Mouse (Mus musculus): ENCODE measurements around the gene Rbms2. TPM values are rescaled to one million over a fixed set of nuclear protein-coding genes. Genes with fewer than 3 reads are reported as not detected.

Gene Rbms2
- total RNA-seq, 1 experiment, result 30.8 TPM

- no peak overlapping the region for H3K4me3 ChIP-seq (ENCODE audit: insufficient read depth in 1 of 2, low read depth in 1 of 2, low read length in 2 of 2, poor library complexity in 1 of 2, severe bottlenecking in 1 of 2)
- DNase-seq (ENCODE audit: low read depth, low spot score), result no peak
- TF ChIP-seq ZC3H11A (IDR thresholded peaks at IDR 0.05; ENCODE audit: borderline replicate concordance, low read depth, low read length), result no peak
- TF ChIP-seq ZNF384 (IDR thresholded peaks at IDR 0.05; ENCODE audit: low read depth, low read length), result no peak
- no peak for TF ChIP-seq HCFC1 (IDR thresholded peaks at IDR 0.05; ENCODE audit: borderline replicate concordance, insufficient read depth, low read length)
- no peak for TF ChIP-seq MAFK (IDR thresholded peaks at IDR 0.05; ENCODE audit: insufficient read depth, low read depth, low read length)
- TF ChIP-seq CHD2 (IDR thresholded peaks at IDR 0.05; ENCODE audit: low read depth, low read length), result no peak
- H3K9me3 ChIP-seq (ENCODE audit: control insufficient read depth, insufficient read depth, low read depth, low read length), result no peaks in the 10 kb centered on the region
- in situ Hi-C loops (cut with MboI; ENCODE audit: low sequenced_read_pairs in 2 of 2, unreplicated experiment in 2 of 2), result no loop called here
- peaks cover 0 to 11% of the 10 kb centered on the region in 2 experiments; a peak in 2 of 4 replicates for H3K4me1 ChIP-seq (ENCODE audit: control insufficient read depth in 2 of 2, insufficient read depth in 2 of 2, low read length in 2 of 2, poor library complexity in 1 of 2)
- H3K9ac ChIP-seq (ENCODE audit: insufficient read depth, low read depth, low read length, poor library complexity, severe bottlenecking), result no peak overlapping the region
- H3K27ac ChIP-seq (ENCODE audit: insufficient read depth, low read depth, low read length, poor library complexity, severe bottlenecking), result no peak overlapping the region
- H3K36me3 ChIP-seq (ENCODE audit: control insufficient read depth, insufficient read depth, low read length, poor library complexity, severe bottlenecking), result peaks cover 73% of the 10 kb centered on the region
These were observed 52.6 kb downstream of the Rbms2 start for GRCm38 (mm10) chr10:128127497-128127896.

GRCm38 (mm10) chr10:128125951-128126350 lies 54.1 kb downstream of the Rbms2 start:
- in situ Hi-C loops (cut with MboI; ENCODE audit: low sequenced_read_pairs in 2 of 2, unreplicated experiment in 2 of 2), result no loop called here
- peaks cover 74% of the 10 kb centered on the region for H3K36me3 ChIP-seq (ENCODE audit: control insufficient read depth, insufficient read depth, low read length, poor library complexity, severe bottlenecking)
- no peak for DNase-seq (ENCODE audit: low read depth, low spot score)
- no peaks in the 10 kb centered on the region for H3K9me3 ChIP-seq (ENCODE audit: control insufficient read depth, insufficient read depth, low read depth, low read length)
- H3K4me1 ChIP-seq (ENCODE audit: control insufficient read depth in 2 of 2, insufficient read depth in 2 of 2, low read length in 2 of 2, poor library complexity in 1 of 2), result peaks cover 0 to 9% of the 10 kb centered on the region in 2 experiments; a peak in 2 of 4 replicates
- no peak overlapping the region for H3K27ac ChIP-seq (ENCODE audit: insufficient read depth, low read depth, low read length, poor library complexity, severe bottlenecking)
- H3K4me3 ChIP-seq (ENCODE audit: insufficient read depth in 1 of 2, low read depth in 1 of 2, low read length in 2 of 2, poor library complexity in 1 of 2, severe bottlenecking in 1 of 2), result no peak overlapping the region
- no peak overlapping the region for H3K9ac ChIP-seq (ENCODE audit: insufficient read depth, low read depth, low read length, poor library complexity, severe bottlenecking)
- TF ChIP-seq ZC3H11A (IDR thresholded peaks at IDR 0.05; ENCODE audit: borderline replicate concordance, low read depth, low read length) (no peak), ZNF384 (IDR thresholded peaks at IDR 0.05; ENCODE audit: low read depth, low read length) (no peak), CHD2 (IDR thresholded peaks at IDR 0.05; ENCODE audit: low read depth, low read length) (no peak), MAFK (IDR thresholded peaks at IDR 0.05; ENCODE audit: insufficient read depth, low read depth, low read length) (no peak), HCFC1 (IDR thresholded peaks at IDR 0.05; ENCODE audit: borderline replicate concordance, insufficient read depth, low read length) (no peak)

- Histone ChIP-seq H3K9me3 (ENCODE audit: control insufficient read depth, insufficient read depth, low read depth, low read length) (no peaks in the 10 kb centered on the region), H3K4me1 (ENCODE audit: control insufficient read depth in 2 of 2, insufficient read depth in 2 of 2, low read length in 2 of 2, poor library complexity in 1 of 2) (peaks cover 0 to 9% of the 10 kb centered on the region in 2 experiments; a peak in 2 of 4 replicates), H3K9ac (ENCODE audit: insufficient read depth, low read depth, low read length, poor library complexity, severe bottlenecking) (no peak overlapping the region), H3K27ac (ENCODE audit: insufficient read depth, low read depth, low read length, poor library complexity, severe bottlenecking) (no peak overlapping the region), H3K36me3 (ENCODE audit: control insufficient read depth, insufficient read depth, low read length, poor library complexity, severe bottlenecking) (peaks cover 76% of the 10 kb centered on the region), H3K4me3 (ENCODE audit: insufficient read depth in 1 of 2, low read depth in 1 of 2, low read length in 2 of 2, poor library complexity in 1 of 2, severe bottlenecking in 1 of 2) (no peak overlapping the region)
- TF ChIP-seq HCFC1 (IDR thresholded peaks at IDR 0.05; ENCODE audit: borderline replicate concordance, insufficient read depth, low read length) (no peak), ZNF384 (IDR thresholded peaks at IDR 0.05; ENCODE audit: low read depth, low read length) (no peak), CHD2 (IDR thresholded peaks at IDR 0.05; ENCODE audit: low read depth, low read length) (no peak), MAFK (IDR thresholded peaks at IDR 0.05; ENCODE audit: insufficient read depth, low read depth, low read length) (no peak), ZC3H11A (IDR thresholded peaks at IDR 0.05; ENCODE audit: borderline replicate concordance, low read depth, low read length) (no peak)
- DNase-seq (ENCODE audit: low read depth, low spot score), result no peak
- in situ Hi-C loops (cut with MboI; ENCODE audit: low sequenced_read_pairs in 2 of 2, unreplicated experiment in 2 of 2), result no loop called here
These were observed 55.3 kb downstream of the Rbms2 start for GRCm38 (mm10) chr10:128124831-128125230.

GRCm38 (mm10) chr10:128123833-128124232 lies 56.3 kb downstream of the Rbms2 start:
- Histone ChIP-seq H3K4me1 (ENCODE audit: control insufficient read depth in 2 of 2, insufficient read depth in 2 of 2, low read length in 2 of 2, poor library complexity in 1 of 2) (peaks cover 0 to 9% of the 10 kb centered on the region in 2 experiments; a peak in 2 of 4 replicates), H3K9me3 (ENCODE audit: control insufficient read depth, insufficient read depth, low read depth, low read length) (no peaks in the 10 kb centered on the region), H3K9ac (ENCODE audit: insufficient read depth, low read depth, low read length, poor library complexity, severe bottlenecking) (no peak overlapping the region), H3K4me3 (ENCODE audit: insufficient read depth in 1 of 2, low read depth in 1 of 2, low read length in 2 of 2, poor library complexity in 1 of 2, severe bottlenecking in 1 of 2) (no peak overlapping the region), H3K36me3 (ENCODE audit: control insufficient read depth, insufficient read depth, low read length, poor library complexity, severe bottlenecking) (peaks cover 80% of the 10 kb centered on the region), H3K27ac (ENCODE audit: insufficient read depth, low read depth, low read length, poor library complexity, severe bottlenecking) (no peak overlapping the region)
- no peak for TF ChIP-seq ZC3H11A (IDR thresholded peaks at IDR 0.05; ENCODE audit: borderline replicate concordance, low read depth, low read length)
- TF ChIP-seq HCFC1 (IDR thresholded peaks at IDR 0.05; ENCODE audit: borderline replicate concordance, insufficient read depth, low read length), result no peak
- no peak for TF ChIP-seq ZNF384 (IDR thresholded peaks at IDR 0.05; ENCODE audit: low read depth, low read length)
- no peak for TF ChIP-seq CHD2 (IDR thresholded peaks at IDR 0.05; ENCODE audit: low read depth, low read length)
- TF ChIP-seq MAFK (IDR thresholded peaks at IDR 0.05; ENCODE audit: insufficient read depth, low read depth, low read length), result no peak
- DNase-seq (ENCODE audit: low read depth, low spot score), result no peak
- in situ Hi-C loops (cut with MboI; ENCODE audit: low sequenced_read_pairs in 2 of 2, unreplicated experiment in 2 of 2), result no loop called here

All from ES-E14 (cell line).